Mouse (Mus musculus) MEL (cell line): ENCODE results near the gene S100a8.

Experiments used
- CHD2 ChIP-seq: IDR thresholded peaks from 2 replicates; pipeline ENCODE4 v1.6.1; 2011; ENCODE audit warnings: low read length, improper control_type of control experiment
- POLR2A ChIP-seq, 2 experiments: IDR thresholded peaks; 2 replicates each; pipeline ENCODE4 v1.6.1; 2011 to 2012; ENCODE audit warnings: low read length in 2 of 2, mild to moderate bottlenecking in 2 of 2, control low read depth in 1 of 2, improper control_type of control experiment in 1 of 2, low read depth in 1 of 2, moderate library complexity in 1 of 2; ENCODE audit not compliant: control insufficient read depth in 1 of 2, insufficient read depth in 1 of 2, poor library complexity in 1 of 2
- SMC3 ChIP-seq: IDR thresholded peaks from 2 replicates; pipeline ENCODE4 v1.6.1; 2011; ENCODE audit warnings: low read depth, low read length, improper control_type of control experiment

DNA sequence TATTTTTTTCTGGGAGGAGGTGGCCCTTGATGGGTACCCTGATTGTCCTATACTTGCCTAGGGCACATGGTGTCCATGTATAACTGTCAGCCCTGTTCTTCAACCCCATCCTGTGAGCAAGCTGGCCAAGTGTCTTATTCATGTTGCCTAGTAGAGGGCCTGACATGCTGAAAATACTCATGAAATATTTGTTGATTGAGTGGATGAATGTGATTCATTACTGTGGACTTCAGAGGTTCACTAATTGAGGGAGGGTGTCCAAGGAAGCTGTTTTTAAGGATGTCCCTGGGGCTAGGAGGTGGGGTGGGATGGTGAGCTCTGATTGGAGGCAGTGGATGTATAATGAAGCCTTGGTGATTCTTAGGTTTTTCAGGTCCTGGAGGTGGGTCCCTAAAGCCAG lies 15.1 kb upstream of the S100a8 start, which contains the start of gene S100a7a:
- TF ChIP-seq POLR2A (IDR thresholded peaks at IDR 0.05; ENCODE audit: control insufficient read depth in 1 of 2, insufficient read depth in 1 of 2, low read depth in 1 of 2, low read length in 2 of 2, poor library complexity in 1 of 2) (no peak), SMC3 (no peak), CHD2 (no peak)
